Mouse (Mus musculus) large intestine, adult 2 months (tissue): Measurements from ENCODE around the gene Grhpr. TPM values are rescaled to one million over a fixed set of nuclear protein-coding genes. Genes with fewer than 3 reads are reported as not detected.
"Not testable (repeated sequence)": the region's sequence is repeated elsewhere in the genome, so short reads cannot be mapped to it uniquely, and the experiment has no call there.

ENCODE experiments used
- DNase-seq: peaks from one replicate; pipeline ENCODE4 v3.0.0-alpha.2; 2012; ENCODE audit warnings: low read depth, low spot score
- WGBS: fragments of 180-500 bp; shearing (Covaris S2); methylation state at CpG from one replicate; pipeline ENCODE4 v1.1.7; 2018; 5-methylcytosine and 5-hydroxymethylcytosine counted together
- polyA plus RNA-seq: library from polyadenylated mRNA; depleted of rRNA; stranded (reverse); fragments of >200 nt; gene quantifications from 2 replicates; pipeline ENCODE4 v1.2.3, GENCODE M21; 2012

Grhpr gene
- polyA plus RNA-seq, 1 experiment = 26.4 TPM

DNA sequence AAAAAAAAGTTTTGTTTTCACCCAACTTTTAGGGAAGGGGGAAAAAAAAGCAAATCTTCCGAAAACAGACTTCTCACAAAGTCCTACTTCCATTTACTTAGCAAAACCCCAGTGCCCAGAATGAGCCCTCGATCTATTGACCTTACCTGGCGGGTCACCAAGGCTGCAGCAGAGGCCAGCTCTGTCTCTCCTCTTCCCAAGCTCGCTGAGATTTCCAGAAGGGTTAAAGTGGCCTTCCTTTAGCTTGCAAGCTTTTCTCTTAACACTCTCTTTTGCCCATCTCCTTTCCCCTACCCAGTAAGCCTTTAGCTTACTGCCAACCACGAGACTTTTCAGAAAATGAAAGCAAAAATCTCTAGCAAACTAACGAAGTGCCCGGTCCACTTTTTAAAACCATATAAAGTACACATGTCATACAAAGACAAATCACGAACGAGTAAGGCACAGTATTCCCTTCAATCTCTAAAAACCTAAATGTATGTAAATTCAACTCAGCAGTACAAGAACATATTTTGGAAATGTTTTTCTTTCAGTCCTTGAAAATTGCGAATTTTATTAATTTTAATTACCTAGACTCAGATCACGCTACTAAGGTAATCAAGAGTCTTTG, 29.7 kb downstream of the Grhpr start:
- DNase-seq = no peak
- 3% methylated on average over 11 of the region's 11 CpGs for WGBS

- under 1% methylated on average over 31 of the region's 31 CpGs for WGBS
- peak; percentile 47 for DNase-seq
Observed at GRCm38 (mm10) chr4:45011581-45012104, 30.4 kb downstream of the Grhpr start.

GRCm38 (mm10) chr4:45012105-45012975, 31.1 kb downstream of the Grhpr start, which contains the start of gene Zbtb5:
Zbtb5 (minus strand) TSS chr4:45012412.
- under 1% methylated on average over 63 of the region's 63 CpGs for WGBS
- peak; percentile 100 for DNase-seq

- WGBS = under 1% methylated on average over 13 of the region's 13 CpGs
- no peak for DNase-seq
Observed at GRCm38 (mm10) chr4:45013031-45013431, 31.8 kb downstream of the Grhpr start.

DNA sequence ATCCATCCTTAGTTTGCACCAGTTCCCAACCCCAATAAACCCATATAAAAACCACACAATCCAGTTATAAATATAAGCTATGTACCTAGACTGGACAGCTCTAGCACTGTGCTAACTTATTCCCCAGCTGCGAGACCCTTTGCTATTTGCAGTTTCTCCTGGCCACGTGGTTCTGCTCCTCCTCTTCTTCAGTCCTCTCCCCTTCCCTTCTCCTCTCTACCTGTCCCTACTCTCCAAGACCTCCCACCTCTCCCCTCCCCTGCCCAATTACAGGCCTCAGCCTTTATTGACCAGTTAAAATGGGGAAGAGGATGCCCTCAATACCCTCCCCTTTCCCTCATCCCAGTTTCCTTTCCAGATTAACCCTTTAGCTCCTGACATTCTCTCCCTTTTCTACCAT, 32.3 kb downstream of the Grhpr start:
- 1% methylated on average over 2 of the region's 2 CpGs for WGBS
- DNase-seq = no peak

DNA sequence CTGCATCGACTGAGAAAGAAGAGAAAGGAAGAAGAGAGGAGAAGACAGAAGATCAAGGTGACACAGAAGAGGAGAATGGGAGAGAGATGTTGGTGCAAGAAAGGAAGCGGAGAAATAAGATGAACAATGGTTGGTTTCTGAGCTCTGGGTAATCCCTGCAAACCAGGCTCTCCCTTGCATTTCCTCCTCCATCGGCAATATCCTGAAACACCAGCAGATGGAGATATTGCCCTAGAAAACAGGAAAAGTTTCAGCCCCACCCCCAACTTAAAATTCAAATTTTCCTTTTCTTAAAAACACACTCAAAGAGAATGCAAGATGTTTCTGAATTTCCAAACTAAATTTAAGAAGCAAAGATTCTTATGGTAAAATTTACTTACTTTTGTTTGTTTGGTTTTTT, 34.4 kb downstream of the Grhpr start:
- 10% methylated on average over 3 of the region's 3 CpGs for WGBS
- DNase-seq = peak; percentile 46

GRCm38 (mm10) chr4:45018452-45018980, 37.3 kb downstream of the Grhpr start, which contains the start of gene Polr1e:
Polr1e (plus strand) TSS chr4:45018583.
- peak; percentile 95 for DNase-seq
- under 1% methylated on average over 29 of the region's 29 CpGs for WGBS

GRCm38 (mm10) chr4:45019009-45019408, 37.8 kb downstream of the Grhpr start:
- DNase-seq = no peak
- WGBS = 2% methylated on average over 14 of the region's 14 CpGs

GRCm38 (mm10) chr4:45026459-45026858, 45.3 kb downstream of the Grhpr start:
- WGBS = 93% methylated on average over 4 of the region's 4 CpGs

DNA sequence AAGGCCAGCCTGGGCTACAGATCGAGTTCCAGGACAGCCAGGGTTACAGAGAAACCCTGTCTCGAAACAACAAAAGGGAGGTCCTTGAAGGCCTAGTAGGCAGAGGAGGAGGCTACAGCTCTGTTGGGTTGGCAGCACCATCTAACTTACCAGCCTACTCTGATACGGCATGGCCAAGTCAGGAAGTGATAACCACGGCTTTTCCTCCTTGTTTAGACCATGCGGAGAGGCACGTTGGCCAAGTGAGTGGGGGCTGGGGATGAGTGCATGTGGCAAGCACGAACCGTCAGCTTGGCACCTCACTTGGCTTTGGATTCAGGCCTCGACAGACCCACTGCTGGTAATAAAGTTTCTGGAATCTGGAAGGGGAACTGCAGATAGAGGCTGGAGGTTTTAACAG, 51.4 kb downstream of the Grhpr start:
- WGBS = 86% methylated on average over 9 of the region's 9 CpGs
- DNase-seq = no peak

More at GRCm38 (mm10) chr4:45026459-45026858, 45.3 kb downstream of the Grhpr start:
- DNase-seq = no peak

- DNase-seq = no peak
- 38% methylated on average over 16 of the region's 16 CpGs for WGBS
Observed at GRCm38 (mm10) chr4:45034693-45035628, 53.8 kb downstream of the Grhpr start.

DNA sequence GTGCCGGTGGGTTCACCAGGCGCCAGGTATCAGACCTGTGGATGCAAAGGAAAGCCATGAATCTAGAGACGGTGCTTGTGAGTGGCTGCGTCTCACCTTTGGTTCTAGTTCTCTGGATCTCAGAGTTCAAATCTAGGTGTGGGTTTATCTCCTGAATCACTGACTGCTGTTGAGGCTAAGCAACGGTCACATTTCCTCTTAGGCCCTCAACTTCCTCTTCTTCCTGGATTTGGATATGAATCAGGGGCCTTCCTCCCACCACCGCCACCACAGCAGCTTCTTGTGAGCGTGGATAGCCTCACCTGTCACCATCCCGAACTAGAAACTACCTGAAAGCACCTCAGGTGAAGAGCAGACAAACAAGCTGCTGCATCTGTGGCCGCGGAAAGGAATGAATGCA, 54.9 kb downstream of the Grhpr start:
- DNase-seq = no peak
- 92% methylated on average over 10 of the region's 10 CpGs for WGBS

- 84% methylated on average over 5 of the region's 5 CpGs for WGBS
- no peak for DNase-seq
Observed at GRCm38 (mm10) chr4:45036571-45036970, 55.4 kb downstream of the Grhpr start.

DNA sequence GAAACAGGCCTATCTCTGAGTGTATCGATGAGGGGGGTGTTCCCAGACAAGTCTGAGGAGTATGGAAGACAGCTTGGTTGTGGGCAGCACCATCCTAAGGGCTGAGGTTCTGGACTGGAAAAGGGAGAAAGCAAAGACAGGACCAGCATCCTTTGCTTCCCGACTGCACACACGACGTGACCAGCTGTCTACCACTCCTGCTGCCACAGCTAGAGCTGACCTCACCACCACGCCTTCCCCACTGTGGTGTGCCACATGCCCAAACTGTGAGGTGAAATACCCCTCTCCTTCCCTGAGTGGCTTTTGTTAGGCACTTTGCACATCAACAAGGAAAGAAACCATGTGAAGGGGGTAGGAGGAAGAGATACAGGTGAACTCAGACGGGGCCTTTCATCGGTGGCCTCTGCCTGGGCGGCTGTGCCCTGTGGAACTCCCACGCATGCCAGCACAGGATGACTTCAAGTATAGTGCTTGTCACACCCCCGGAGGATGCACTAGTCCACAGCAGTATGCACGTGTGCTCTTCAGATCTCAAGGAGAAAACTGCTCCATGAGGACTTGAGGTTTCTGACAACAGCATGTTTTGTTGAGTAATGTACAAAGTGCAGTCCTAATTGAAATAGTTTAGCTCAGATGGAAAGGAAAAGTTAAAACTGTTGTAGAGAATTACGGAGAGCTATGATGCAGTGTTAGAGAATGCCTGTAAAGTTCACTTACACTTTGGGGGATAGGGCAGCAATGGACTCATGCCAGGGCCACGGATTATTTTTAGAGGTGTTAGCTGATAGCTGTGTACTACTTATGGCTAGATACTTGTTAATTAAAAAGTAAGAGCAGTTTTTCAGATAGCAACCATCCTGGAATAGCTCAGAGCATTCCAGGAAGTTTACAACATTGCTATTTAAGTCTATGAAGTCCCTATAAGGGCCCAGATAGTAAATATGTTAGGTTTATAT, 56.5 kb downstream of the Grhpr start:
- WGBS = 90% methylated on average over 13 of the region's 13 CpGs

DNA sequence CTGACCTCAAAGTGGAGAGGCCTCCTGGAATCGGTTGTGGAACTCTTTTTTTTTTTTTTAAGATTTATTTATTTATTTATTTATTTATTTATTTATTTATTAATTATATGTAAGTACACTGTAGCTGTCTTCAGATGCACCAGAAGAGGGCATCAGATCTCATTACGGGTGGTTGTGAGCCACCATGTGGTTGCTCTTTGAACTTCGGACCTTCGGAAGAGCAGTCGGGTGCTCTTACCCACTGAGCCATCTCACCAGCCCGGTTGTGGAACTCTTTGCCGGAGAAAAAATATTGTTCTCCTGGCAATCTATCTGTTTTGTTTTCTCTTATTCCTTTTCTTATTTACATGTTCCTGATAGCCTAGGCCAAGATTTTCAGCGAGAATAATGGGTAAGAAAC, 57.7 kb downstream of the Grhpr start:
- not testable (repeated sequence) for DNase-seq
- 70% methylated on average over 8 of the region's 8 CpGs for WGBS

More for the DNA sequence above, 56.5 kb downstream of the Grhpr start:
- DNase-seq = no peak

DNA sequence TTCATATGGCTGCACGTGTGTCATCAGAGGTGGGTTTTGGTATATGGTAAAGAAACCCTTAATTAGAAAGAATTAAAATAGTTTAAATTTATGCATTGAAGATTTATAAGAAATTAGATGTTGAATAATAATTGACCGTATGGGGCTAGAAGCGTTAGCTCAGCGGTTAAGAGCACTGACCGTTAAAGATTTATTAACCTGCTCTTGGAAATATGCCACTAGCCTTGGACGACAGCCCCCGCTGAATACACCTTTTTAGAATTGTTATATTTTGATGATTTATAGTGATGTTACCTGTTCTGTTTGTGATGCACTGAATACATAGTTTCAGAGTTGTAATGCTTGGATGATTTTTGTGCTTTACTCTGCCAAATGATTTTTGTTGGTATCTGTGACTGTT, 58.4 kb downstream of the Grhpr start:
- DNase-seq = not testable (repeated sequence)
- 90% methylated on average over 7 of the region's 7 CpGs for WGBS
